Mouse (Mus musculus) lung, postnatal 25 days (tissue): ENCODE measurements around the gene Tigd3.

Experiments used
- DNase-seq: peaks from one replicate; pipeline ENCODE4 v3.0.0; 2022; ENCODE audit warnings: low spot score

Tigd3 gene

DNA sequence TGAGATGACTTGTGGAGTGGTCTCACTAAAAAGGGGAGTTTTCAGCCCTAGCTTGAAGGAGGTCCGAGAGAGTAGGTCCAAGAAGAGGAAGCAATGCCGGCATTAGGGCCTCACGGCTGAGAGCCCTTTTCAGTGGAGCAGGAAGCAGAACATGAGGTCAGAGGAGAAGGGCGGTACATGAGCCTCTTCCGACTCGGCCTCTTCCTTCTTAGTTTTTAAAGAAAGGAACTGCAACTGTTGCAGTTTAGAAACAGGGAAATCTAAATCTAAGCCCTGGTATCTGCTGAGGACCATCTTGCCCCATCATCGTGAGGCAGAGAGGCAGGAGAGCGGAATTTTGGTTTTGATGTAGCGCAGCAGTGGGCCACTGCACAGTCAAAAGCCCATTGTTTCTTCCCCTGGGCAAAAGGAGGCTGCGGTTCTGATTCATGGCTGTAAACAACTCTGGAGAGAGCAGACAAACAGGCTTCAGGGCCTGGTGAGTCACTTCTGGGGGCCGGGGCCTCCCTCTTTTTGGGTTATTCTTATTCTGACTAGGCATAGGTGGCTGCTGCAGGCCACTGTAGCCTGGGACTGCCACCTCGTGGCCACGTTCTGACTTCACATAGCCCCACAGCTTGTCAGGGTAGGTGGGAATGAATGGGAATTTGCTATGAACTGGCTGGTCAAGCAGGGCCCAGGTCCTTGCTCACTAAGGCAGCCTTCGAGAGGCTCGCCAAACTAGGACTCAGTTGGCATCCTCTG is 16.2 kb downstream of the Tigd3 start, which contains the start of gene Slc25a45:
Gene Slc25a45, plus strand, starts transcription at position 191 of the 744 bp plus-strand sequence.
- peak; percentile 83 for DNase-seq

DNA sequence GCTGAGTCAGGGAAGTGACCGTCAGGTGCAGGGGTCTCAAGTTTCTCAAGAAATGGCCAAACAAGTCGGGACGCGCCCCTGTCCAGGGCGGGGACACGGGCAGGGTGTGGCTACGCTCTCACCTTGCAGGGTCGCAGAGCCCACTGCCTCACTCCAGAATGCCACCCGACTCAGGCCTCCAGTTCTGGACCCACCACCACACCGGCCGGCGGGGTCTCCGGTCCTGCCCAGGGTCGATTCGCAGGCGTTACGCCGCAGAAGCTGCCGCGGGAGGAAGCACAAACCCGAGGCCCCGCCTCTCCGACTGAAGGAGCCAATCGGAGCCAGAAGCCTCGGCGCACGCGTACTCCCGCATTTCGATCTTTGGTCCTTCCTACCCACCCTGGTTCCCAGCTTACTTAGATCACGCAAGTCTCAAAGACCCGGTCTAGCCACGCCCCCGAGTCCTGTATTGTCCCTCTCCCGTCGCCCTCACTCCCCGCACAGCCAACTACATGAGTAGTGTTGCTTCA is 18.9 kb downstream of the Tigd3 start, which contains the start of gene Frmd8:
Gene Frmd8, minus strand, starts transcription at position 306 of the 512 bp plus-strand sequence.
- peak; percentile 96 for DNase-seq

- DNase-seq, result no peak
Measured at GRCm38 (mm10) chr19:5874391-5874968, 19.5 kb downstream of the Tigd3 start.

- DNase-seq, result no peak
Measured at GRCm38 (mm10) chr19:5872931-5873556, 20.9 kb downstream of the Tigd3 start.

- no peak for DNase-seq
Measured at GRCm38 (mm10) chr19:5872528-5872927, 21.4 kb downstream of the Tigd3 start.

DNA sequence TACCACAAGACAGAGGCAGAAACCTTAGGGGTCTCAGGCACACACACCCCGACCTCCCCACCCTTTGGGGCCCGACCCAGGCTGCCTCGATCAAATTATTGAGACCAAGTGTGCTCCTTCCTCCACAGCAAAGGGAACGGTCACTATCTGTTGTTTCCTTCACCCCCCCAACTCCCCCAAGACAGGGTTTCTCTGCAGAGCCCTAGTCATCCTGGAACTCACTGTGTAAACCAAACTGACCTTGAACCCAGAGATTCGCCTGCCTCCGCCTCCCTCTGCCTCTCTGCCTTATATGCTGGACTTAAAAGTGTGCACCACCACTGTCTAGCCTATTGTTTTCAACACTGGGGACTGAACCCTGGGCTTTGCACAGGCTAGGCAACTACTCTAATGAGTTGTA is 22.3 kb downstream of the Tigd3 start:
- no peak for DNase-seq

DNA sequence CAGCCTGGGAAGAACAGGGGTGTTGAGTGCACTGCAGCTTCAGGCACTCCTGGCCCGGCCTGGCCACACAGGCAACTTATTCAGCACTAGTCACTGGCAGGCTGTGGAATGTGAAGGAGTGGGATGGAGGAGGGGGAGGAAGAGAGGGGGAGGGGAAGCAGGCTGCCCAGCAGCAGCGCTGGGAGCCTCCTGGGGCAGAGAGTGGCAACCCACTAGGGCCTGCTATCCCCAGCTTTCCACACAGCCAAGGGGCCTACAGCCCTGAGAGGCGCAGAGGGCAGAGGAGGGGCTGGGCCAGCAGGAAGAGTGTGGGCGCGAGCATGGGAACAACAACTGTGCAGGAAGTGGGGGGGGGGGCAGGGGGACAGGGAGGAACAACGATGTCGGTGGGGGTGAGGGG is 22.7 kb downstream of the Tigd3 start:
- DNase-seq, result peak; percentile 77

GRCm38 (mm10) chr19:5868096-5868495 is 25.9 kb downstream of the Tigd3 start:
- DNase-seq, result no peak

GRCm38 (mm10) chr19:5864710-5865398 is 29.1 kb downstream of the Tigd3 start:
- DNase-seq, result no peak

DNA sequence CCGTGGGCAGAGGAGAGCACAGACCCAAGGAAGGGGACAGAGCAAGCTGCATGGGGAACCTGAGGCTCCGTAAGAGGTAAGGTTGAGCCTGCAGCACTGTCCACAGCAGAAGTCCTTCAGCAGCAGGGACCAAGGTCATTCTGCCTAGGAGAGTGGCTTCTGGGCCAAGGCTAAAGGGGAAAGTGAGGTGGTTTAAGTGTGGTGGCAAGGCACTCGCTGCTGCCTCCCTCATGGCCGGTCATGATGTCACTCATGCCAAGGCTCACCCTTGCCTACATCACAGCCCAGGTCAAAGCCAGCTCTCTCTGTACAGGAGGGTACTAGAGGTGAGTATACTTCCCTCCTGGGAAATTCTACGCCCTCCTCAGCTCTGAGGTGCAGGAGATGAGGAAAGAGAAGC is 30.2 kb downstream of the Tigd3 start:
- DNase-seq, result no peak

DNA sequence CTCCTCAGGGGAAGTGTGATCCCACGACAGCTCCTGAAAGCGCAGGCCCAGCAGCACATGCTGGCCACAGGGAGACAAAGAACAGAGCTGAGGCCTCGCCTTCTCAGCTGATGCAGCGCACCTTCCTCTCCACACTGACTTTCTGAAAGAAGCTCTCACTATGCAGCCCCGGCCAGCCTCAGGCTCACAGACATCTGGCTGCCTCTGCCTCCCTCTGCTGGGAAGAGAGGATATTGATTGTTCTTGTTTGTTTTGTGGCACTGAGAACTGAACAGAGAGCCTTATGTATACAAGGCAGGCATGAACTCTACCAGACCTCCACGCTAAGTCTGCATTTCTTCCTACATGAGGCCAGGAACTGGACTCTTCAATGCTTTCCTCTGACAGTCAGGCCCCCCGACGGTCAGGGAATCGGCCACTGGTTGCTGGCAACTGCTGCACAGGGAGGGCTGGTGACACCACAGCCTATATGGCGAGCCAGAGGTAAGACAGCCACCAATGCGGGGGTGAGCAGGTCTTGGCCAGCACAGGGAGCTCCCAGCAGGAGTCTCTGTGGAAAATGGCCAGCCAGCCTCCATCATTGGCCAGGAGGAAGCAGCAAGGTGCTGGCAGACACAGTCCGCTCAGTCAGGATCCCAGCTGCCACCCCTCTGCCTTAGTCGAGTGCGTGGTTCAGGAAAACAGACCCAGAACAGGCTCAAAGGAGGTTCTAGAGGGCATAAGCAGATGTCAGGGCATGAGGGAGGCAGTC is 31.4 kb downstream of the Tigd3 start:
- no peak for DNase-seq

DNA sequence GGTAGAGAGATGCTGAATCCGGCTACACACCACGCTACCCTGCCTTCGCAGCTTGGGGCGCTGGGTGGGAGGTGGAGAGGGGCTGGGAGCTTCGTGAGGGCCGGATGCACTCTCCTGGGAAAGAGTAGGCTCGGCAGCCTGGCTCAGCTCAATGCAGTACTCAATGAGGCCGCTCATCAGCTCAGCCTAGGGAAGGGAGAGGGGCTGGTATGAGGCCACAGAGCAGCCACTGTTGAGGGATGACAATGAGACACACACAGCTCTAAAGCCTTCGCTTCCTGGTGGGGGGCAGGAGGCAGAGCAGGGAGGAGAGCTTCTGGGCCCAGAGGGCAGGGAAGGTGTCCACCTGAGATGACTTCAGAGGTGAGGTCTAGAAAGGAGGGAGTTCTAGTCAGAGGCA is 37.3 kb downstream of the Tigd3 start:
- DNase-seq, result no peak

DNA sequence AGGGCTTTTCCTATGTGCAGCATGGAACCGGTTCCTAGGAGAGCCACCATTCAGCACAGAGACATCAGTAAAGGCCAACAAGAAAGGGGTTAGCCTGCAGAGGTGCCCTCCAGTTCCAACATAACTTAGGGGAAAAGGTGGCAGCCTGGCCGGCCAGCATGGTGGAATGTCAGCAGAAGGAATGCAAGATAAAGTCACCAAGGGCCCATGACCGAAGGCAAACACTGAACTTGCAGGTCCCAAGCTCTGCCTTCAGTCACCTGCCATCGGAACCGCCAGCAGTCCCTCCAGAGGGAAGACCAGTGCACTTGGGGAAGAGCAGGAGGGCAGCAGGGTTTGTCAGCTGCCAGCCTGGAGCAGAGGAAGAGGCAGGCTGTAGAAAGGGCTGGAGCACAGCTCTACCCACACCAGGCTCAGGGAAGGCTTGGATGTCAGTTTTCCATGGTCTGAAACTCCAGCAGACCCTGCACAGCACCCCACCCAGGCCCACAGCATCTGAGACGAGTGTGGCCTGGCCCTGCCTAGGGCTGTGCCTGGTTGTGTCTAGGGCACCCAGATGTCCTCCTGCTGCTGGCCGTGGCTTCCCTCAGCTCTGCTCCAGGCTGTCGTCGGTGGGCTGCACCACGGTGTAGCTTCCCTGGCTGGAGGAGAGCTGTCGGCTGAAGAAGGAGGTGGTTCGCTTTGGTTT is 41.8 kb downstream of the Tigd3 start:
- no peak for DNase-seq

DNA sequence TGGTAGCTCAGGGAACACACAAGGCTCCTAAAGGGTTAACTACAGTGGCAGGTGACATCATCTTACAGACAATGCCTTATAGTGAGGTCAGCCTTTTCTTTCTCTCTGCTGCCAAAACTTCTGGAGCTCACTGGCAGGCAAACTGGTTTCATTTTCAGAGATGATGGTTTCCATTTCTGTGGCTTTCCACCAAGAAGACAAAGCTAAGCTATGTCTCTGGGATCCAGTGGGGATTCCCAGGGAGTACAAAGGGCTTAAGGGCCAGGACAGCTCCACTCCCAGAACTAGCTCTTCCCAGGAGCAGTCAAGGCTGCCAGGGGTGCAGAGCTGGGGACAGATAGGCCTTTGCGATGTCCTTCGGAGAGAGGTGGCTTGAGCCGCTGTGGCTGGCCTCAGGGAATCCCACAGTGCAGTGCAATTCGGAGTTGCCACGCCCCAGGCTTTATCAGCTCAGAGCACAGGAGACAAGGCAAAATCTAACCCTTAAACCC is 42.4 kb downstream of the Tigd3 start:
- no peak for DNase-seq

DNA sequence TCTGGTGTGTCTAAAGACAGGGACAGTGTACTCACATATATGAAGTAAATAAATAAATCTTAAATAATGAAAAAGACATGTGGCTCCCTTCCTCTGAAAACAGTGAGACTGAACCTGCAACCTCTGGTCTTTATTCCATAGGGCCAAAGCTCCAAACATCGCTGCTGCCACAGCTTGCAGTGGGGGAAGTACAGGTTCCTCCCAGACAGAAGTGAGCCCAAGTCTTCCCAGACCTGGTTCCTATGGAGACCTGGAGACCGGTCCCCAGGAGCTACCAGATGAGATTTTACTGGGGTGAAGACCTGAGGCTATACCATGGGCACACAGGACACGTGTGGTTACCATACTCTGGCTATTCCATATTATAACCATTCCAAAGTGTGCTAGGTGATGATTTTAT is 43.1 kb downstream of the Tigd3 start:
- no peak for DNase-seq

GRCm38 (mm10) chr19:5849843-5850527 is 44.0 kb downstream of the Tigd3 start:
- peak; percentile 97 for DNase-seq

- peak; percentile 58 for DNase-seq
Measured at GRCm38 (mm10) chr19:5848826-5849672, 44.9 kb downstream of the Tigd3 start.

DNA sequence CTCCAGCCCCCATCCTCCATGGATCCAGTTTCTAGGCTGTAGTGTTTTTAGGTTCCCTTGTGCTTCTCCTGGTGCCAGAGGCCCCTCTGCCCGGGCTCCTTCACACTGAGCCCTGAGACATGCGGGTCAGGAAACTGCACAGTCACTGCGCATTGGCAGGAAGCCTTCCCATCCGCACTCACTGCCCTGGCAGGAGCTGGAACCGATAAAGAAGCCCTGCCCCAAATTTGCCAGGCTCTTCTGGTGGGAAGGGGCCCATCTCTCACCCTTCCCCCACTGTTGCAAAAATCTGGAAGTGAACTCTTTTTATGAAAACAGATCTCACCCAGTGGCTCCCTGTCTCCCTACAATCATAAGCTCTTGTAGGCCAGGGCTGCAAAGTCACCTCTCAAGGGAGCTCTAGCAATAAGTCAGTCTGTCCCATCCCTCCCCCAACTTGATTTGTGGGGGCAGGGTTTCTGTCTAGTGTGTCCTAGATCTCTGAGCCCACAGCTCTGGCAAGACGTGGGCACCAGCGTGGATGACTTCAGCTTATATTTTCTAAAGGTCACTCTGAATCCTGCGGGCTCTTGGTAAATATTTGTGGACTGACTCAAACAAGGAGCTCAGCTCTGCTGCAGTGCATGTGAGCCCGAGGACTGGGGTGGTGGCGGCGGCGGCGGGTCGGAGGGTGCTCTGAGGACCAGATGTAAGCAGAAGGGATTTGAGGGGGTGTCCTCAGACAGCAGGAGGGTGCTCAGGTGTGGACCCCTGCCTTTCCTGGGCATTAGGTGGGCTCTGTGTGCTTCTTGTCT is 45.7 kb downstream of the Tigd3 start:
- peak; percentile 83 for DNase-seq
